Mouse (Mus musculus) R1 (cell line): ENCODE measurements around the gene Prl8a2.

Experiments
- DNase-seq: peaks from one replicate; pipeline ENCODE4 v3.0.0-alpha.2; 2018; ENCODE audit warnings: low read depth, low spot score

Prl8a2 gene

GRCm38 (mm10) chr13:27345373-27345772, at the start of gene Prl8a2:
Prl8a2 (plus strand) TSS chr13:27345673.
- no peak for DNase-seq

- no peak for DNase-seq
These were observed 32.9 kb upstream of the Prl8a2 start, which contains the start of gene Prl6a1 for GRCm38 (mm10) chr13:27312334-27313225. Prl6a1 (plus strand) TSS chr13:27312627.

- no peak for DNase-seq
These were observed 10.5 kb upstream of the Prl8a2 start for GRCm38 (mm10) chr13:27334989-27335388.

DNA sequence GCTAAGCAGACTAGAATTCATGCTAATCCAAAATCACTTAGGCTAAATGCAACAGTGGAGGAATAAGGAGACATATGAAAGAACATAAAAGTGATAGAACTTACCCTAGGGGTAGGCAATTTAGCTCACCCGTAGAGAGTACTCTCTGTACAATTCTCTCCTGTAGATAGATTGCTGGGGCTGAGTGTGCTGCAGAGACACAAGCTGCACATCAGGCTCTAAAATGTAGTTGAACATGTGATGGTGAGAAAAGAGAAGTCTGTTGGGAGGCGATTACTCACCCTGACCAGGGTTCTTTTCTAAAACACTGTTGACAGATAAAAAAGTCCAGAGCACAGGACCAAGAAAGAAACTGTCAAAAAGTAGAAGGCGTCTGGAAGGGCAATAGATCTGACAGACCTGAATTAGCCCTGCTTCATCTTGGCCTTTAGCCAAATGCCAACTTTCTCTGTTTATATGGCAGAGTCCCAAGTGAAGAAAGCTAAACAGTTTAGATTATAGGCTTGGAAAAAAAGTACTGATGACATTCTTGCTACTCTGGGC, 2.7 kb upstream of the Prl8a2 start:
- no peak for DNase-seq

GRCm38 (mm10) chr13:27390746-27391145, 45.3 kb downstream of the Prl8a2 start, which contains the start of gene Prl2b1:
Prl2b1 (minus strand) TSS chr13:27390846.
- no peak for DNase-seq

- DNase-seq: no peak
These were observed 53.7 kb downstream of the Prl8a2 start for GRCm38 (mm10) chr13:27399061-27399724.
